Mouse (Mus musculus) CD4-positive helper T cell, adult 2 months (primary cell): ENCODE results near the gene Nphp4.

Experiments used
- DNase-seq: peaks from one replicate; pipeline ENCODE4 v3.0.0-alpha.2; 2012; ENCODE audit warnings: low read depth, missing footprints, low spot score

Nphp4 gene

DNA sequence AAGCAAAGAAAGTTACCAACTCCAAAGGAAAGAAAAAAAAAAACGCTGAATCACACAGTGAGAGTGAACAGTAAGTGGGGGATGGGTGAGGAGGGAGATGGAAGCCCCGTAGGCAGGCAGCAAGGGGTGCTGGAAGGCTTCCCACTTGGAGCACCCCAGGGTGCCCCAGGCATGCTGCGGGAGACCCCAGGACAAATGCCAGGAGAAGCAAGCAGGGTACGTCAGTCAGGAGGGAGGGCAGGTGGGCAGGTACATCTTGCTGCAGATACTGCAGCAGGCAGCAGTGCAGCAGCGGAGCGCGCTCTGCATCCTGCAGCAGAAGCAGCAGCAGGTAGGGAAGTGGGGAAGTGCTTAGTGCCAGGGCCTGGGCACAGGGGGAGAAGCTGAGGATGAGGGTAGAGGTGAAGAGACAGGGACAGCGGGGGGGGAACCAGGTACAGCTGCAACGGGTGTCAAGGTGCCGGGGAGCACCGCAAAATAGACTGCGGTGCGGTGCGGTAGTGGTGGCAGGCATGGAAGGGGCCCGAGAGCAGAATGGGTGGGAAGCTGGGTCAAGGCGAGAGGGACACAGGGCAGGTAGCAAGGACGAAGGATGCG, at the start of gene Nphp4:
TSS of gene Nphp4 (plus strand) at position 280 of the 597 bp plus-strand sequence.
- peak; percentile 41 for DNase-seq

DNA sequence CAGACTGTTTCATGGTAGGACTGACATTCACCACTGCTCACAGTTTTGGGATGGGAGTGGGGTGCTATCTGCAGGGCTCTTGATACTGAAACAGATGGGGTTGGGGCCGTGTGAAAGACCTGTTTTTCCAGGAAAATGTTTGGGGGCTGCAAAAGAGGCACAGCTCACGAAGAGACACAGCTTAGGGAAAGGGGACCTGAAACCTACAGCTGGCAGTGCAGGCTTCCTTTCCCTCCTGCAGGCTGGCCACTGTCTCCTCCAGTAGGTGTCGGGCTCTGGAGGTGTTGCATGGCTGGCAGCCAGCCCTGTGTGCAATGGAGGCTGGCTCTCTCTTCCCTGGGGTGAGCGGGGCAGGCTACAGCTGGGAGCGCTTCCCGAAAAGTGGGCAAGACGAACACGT, 48.2 kb upstream of the Nphp4 start:
- no peak for DNase-seq

DNA sequence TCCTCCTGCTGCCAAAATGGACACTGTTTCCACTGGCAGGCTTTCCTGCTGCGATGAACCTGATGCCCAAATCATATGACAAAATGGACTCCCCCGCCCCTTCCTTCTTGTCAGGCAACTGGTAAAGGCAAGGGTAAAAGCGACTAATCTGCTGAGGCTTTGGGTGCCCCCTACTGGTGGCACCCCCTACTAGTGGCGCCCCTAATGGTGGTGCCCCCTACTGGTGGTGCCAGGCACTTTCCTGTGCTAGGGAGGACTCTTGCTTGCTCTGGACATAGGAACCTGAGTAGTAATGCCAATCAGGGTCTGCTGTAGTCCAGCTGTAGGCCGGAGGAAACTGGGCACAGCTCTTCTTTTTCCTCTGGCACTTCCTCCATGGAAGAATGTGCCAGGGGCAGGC, 44.2 kb upstream of the Nphp4 start:
- DNase-seq: peak; percentile 61

DNA sequence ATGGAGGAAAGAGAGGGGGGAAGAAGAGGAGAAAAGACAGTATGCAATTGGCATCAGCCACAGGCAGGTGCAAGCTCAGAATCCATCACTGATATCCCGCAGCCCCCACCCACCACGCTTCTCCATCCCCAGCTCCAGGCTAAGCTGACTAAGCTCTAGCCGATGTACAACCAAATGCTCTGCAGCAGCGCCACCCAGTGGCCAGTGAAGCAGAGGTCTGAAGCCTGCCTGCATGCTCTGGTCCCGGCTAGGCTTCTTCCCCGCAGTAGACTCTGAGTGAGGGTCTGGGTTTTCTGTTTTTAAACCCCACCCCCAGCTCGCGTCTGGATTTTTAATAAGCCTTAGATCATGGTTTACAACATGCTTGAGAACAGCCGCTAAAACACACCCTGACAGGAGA, 41.7 kb upstream of the Nphp4 start:
- peak; percentile 71 for DNase-seq

DNA sequence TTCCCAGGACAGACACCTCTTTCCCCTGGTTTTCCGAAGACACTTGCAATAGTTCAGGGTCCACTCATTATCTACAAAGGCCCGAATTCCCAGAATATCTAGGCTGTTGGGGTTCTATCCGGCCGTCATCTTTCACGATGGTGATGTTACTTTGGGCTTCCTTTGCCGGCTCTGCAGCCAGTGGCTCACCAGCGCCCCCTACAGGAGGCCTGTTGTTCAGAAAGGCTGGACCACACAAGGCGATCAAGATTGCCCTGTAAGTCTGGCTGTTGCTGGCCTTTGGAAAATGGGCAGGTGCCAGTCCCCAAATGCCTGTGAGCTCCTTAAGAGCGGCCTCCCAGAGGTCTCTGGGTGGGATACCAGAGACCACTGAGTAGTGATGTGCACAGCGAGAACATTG, 41.3 kb upstream of the Nphp4 start:
- DNase-seq: peak; percentile 61

DNA sequence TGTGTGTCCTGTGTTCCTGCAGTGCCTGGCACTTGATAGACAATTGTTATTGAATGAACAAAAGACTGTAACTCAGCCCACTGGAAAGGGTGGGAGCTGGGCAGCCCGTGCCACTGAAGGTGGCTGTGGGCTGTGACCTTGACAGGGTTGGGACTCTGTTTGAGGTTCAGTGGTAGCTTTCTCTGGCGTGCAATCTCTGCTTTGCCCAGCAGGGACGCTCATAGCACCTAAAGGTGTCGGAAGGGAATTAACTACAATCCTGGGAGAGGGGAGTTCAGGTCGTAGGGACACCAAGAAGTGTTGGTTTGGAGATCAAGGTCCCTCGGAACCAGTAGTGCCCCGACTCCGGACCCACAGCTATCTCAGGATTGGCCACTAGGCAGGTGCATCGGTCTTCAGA, 35.6 kb upstream of the Nphp4 start:
- DNase-seq: no peak

DNA sequence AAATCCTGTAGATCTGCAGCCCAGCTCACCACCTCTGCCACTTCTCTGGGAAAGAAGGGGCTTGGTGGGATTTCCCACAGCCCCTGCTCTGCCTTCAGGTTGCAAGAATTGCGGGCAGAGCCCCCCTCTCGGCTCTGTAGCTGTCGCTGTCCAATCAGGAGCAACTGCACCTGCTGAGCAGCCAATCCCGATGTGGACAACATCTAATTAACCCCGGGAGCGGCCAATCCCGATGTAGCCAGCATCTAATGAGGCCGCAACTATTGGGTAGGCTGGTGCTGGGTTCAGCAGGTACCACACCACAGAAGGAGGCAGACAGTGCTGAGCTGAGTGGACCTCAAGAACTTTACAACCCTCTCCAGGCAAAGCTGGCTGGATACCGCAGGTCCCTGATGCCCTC, 35.0 kb upstream of the Nphp4 start:
- DNase-seq: no peak

DNA sequence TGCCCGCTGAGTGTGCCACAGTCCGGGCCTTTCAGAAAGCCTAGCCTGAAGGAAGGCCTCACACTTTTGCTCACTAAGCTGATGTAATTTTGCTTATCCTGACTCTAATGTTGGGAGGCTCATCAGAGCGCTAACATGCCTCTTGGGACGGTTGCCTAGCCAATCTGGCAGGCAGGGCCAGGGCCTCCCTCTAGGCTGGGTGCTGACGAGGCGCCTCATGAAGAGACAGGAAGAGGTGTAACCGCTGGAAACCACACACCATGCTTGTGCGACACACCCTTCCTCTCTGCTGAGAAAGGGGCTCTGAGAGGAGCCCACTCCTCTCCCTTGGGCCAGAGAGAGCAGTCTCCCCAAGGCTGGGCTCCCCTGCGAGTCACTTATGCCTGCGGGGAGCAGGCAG, 30.3 kb upstream of the Nphp4 start:
- DNase-seq: peak; percentile 83

DNA sequence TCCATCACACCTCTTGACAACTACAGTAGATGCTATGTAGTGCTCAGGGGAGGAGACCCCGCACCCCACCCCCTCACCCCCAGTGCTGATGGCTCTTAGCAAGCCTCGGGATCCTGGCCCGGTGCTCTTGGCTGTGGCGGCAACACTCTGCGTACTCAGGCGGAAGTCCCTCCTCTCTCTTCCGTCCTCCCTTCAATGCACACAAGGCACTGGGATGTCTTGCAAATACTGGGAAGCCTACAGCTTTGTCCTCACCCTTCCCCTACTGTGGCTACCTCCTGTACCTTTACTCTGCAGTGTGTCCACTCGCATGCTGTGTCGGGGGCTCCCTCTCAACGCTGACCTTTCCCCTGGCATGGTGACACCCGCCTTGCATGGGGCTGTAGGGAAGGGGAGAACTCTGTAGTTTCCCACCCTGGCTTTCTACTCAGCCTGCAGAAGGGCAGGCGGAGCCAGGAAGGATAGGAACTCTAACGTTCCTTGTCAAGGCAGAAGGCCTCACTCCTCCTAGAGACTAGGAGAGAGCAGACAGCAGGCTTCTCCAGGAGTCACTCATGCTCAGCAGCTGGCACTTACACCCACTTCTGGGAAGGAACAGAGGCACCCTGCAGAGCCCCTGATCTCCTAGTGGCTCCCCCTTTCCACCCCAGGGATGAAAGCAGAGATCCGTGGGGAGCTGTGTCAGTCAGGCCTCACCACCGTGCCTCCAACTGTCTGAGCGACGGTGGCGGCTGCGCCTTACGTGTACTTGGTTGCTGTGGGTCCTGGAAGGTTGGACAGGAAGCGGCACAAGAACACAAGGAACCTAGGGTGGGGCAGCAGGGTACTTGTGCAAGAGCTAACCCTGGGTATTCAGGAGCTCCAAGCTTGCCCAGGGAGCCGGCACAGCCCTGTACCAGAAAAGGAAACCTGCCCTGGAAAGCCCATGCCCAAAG, 28.5 kb upstream of the Nphp4 start:
- DNase-seq: peak; percentile 60

DNA sequence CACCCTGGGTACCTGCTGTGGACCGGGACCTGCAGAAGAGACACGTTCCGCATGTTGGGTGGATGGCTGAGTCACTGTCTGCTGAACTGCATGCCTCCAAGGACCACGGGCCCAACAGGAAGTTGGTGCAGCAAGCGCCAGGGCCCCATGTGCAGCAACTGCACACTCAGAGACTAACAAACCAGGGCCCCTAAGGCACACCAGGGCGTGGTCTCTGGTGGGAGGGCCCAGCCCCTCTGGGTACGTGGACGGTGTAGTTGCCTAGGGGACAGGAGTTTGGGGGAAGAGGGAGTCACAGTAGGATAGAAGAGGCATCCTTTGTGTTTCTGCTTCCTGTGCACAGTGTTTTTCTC, 27.9 kb upstream of the Nphp4 start:
- DNase-seq: peak; percentile 87

DNA sequence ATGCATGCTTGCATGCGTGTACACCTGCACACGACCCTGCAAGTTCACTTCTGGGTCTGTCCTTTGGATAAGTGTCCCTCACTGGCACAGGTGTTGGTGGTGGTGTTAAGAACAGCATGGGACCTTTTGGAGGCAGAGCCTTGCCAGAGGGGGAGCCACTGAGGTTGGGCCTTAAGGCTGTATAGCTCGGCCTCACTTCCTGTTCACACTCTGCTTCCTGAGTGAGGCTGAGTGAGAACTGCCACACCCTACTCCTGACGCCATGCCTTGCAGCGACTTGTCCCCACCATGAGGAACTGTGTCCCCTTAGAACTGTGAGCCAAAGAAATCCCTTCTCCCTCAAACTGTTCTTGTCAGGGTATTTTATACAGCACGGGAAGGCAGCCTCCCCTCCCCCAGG, 25.1 kb upstream of the Nphp4 start:
- peak; percentile 57 for DNase-seq

DNA sequence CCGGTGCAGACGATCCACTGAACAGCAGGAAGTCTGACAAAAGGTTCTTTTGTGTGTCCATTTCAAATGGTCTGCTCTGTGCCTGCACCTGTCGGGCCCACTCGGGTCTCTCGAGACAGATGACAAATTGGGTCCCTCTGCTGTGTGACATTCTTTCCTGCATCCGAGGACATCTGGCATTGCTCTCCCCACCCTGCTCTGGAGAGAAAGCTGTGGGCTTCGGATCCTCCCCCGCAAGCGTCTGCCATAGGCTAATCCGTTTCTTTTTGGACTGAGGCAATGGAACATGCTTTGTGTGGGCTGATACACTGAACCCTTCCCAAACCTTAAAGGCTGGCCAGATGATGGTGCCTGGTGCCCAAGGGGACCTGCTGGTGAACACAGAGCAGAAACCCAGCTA, 23.4 kb upstream of the Nphp4 start:
- DNase-seq: no peak

DNA sequence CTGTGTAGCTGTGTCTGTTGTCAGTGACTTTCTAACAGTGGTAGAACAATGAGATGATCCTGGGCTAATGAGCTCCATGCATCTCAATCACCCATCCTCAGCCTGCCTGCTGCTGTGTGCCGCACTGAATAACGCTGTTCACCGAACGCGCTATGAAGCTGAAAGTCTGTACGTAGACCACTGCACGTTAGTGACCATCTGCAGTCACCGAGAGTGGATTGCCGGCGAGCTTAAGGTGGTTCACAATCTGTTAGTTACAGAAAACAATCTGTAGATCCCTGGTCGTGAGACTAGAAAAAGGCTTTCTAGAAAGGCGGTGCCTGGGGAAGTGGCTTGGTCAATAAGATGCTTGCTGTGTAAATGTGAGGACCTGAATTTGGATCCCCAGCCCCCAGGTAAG, 22.4 kb upstream of the Nphp4 start:
- DNase-seq: no peak

DNA sequence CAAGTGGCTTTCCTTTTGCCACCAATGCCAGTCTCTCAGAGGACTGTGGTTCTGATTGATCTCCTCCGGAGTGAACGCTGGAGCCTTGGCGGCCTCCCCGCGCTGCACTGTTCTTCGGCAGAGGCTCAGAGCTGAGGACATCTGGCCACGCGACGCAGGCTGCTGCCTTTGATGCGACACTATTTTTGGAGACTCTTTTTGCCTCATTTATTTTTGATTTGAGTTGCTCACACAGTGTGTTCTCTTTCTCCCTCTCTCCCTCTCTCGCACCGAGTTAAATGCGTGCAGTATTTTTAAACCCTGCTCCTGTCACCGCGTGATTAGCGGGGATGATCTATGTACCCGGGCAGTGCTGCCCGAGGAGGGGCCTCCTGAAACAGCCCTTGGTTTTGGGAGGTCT, 19.9 kb upstream of the Nphp4 start:
- no peak for DNase-seq

DNA sequence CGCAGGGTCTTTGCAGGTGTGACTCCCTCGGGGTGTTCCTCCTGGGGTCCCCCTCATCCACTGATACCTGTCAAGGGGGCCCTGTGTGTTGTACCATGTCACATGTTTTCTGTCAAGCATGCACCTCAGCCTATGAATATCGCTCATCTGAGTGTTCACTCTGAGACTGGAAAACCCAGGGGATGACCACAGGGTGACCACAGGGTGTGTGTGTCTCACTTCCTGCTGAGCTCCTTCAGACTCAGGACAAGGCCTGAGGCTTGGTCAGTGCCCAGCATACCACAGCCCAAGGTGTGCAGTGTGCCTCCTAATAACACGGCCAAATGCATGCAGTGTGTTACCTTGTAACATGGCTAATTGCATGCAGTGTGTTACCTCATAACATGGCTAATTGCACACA, 18.8 kb upstream of the Nphp4 start:
- DNase-seq: no peak

DNA sequence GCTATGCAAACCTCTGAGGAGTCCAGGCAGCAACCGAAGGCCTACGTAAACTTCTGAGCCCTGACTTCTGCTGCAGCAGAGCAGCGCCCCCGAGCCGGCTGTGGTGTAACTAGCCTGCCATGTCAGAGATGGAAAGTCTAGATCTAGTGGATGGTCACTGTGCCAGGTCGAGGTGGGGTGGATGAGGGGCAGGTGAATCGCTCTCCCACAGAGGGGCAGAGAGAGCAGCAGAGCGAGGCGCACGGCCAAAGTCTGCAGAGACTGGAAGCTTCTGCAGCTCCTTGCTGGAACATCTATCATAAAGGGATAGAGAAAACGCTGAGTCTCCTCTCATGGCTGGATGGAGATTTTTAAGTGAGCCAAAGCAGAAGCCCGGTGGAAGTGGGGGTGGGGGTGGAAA, 14.0 kb upstream of the Nphp4 start:
- no peak for DNase-seq

DNA sequence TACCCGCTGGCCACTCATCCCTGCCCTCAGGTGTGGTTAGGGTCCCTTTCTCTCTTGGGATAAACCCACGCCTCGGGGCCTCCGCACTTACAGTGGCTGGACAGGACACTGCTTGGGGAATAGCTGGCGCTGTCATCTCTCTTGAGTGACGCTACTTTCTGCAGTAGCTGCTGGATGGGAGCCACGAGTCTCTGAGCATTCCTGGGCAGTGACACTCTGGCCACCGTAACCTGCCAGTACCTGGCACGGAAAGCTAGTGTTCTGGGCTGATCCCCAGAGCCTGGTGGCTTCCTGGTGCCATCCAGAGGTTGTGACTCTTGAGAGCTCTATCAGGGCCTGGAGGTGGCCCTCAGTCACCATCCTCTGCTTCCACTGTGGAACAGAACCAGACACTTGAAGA, 13.4 kb upstream of the Nphp4 start:
- DNase-seq: no peak

DNA sequence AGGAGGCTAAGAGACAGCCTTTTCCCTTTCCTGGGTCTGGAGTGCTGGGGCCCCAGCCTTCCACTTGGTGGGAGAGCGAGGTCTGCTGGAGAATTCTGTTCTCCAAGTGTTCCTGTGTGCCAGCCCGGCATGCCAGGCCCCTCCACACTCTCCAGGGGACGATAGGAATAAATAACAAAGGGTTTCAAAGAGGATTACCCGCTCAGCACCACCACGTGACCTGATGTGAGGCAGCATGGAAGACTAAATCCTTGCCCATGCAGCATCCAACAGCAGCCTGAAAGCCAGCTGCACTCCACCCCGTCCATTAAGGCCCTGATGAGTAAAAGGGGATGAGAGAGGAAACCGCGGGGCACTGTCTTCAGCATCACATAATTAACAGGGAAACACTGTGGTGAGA, 11.4 kb upstream of the Nphp4 start:
- no peak for DNase-seq

DNA sequence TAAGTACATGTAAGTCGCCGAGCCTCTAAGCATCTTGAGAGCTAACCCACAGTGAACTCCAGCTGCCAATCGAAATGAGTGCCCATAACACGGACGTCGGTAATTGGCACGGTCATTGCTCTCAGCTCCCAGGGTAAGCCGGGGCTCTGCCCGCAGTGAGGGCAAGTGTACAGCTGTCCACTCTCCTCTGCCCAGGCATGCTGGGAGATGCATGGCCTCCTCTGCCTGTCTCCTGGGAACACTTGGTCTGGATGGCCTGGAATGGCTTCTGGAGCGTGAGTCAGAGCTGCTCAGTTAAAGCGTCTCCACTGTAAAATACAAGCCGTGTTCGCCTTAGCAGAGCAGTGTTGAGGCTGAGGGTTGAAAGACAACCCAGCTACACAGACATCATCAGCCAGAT, 9.9 kb upstream of the Nphp4 start:
- DNase-seq: no peak

DNA sequence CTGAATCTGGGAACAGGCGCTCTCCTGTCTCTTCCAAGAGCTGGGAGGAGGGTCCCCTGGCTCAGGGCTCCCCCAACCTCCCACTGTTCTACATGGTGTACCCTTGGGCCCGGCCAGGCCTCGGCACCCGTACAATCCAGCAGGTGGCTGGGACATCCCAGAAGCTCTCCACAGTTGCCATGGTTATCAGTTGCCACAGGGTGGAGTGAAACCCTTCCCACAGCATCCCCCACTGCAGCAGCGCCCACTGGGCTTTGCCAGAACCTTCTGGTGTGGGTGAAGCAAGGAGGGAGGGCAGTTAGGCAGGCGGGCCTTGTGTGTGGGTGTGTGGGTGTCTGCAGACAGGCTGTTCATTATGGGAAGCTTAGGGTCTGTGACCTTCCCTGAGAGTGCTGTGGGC, 8.6 kb upstream of the Nphp4 start:
- no peak for DNase-seq

DNA sequence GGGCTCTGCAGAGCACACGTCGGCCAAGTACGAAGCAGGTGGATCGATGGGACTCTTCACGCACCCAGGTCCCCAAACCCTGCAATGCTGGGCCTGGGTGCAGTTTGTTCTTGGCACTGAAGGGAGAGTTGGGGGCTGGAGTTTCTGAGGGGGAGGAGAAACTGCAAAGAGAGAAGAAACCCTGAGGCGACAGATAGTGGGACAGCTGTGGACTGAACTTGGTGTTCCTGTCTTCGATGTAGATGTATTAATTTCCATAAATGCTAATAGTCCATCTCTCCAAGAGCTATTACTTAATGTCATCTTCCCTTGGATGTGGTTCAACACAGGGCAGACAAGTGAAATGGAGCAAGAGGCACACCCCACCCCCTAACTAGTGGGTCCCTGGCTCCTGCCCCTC, 565 bp upstream of the Nphp4 start:
- DNase-seq: peak; percentile 6

DNA sequence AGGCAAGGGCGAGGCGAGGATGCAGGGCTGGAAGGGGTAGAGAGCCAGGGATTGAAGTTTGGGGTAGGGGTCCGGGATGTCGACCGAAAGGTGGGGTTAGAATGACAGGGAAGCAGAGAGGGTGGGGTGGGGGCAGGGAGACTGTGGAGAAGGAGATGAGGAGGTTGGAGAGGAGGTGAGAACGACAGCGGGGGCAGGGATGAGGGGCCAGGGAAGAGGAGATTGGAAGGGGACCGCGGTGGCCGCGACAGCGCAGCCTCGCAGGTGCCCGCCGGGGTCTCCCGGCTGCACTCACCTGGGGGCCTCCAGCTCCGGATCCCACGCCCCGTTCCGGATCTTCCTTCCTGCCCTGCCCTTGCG, 580 bp downstream of the Nphp4 start:
- no peak for DNase-seq

DNA sequence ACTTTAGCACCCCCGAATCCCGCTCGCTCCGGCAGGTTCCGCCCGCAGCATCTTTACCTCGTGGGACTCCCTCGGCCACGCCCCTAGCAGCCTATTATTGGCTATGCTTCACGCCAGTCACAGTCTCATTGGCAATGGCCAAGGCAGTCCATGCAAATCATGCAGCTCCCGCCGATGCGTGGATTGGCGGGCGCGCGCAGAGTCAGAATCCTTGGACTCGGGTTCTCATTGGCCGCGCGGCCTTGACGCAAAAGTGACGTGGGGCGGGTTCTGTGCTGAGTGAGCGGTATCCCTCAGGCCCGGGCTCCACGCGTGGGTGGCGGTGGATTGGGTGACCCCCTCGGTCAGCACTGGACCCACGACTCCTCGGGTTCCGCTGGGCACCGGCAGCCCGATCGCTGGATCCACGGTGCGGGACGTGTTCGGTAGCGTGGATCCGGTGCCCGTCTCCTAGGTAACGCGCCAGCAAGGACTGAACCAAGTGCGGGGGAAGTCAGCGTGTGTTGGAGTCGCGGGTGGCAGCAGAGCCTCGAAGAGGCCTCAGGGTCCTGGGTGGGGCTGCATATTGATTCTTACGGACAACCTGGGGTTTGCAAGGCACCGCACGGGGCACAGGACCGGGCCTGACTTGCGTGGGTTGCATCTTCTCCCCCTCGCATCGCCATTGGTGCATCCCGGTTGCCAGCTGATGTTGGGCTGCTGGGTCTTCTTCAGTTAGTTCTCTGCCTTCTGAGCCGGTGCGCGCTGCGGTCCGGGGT, 1.1 kb downstream of the Nphp4 start, which contains the start of gene Kcnab2:
TSS of gene Kcnab2 (minus strand) at position 406 of the 758 bp plus-strand sequence.
- DNase-seq: peak; percentile 99
